Mouse (Mus musculus) hindbrain, postnatal 0 days (tissue): ENCODE data around the gene Slfn5. TPM values are rescaled to one million over a fixed set of nuclear protein-coding genes. Genes with fewer than 3 reads are reported as not detected.
"Not testable (repeated sequence)": the region's sequence is repeated elsewhere in the genome, so short reads cannot be mapped to it uniquely, and the experiment has no call there.

Source experiments
- ATAC-seq: fragments of 200-750 bp; cut with Nextera tagmentation; 2 replicates; pipeline ENCODE4 v1.8.0; 2017; ENCODE audit warnings: mild to moderate bottlenecking, moderate TSS enrichment, moderate library complexity
- DNase-seq: peaks from one replicate; pipeline ENCODE4 v3.0.0-alpha.2; 2015; ENCODE audit warnings: low spot score
- H3K27ac ChIP-seq: fragments of 300-500 bp; sonication (generic); 2 replicates; pipeline ENCODE4 v1.5.1; 2014; ENCODE audit warnings: mild to moderate bottlenecking
- H3K27me3 ChIP-seq: fragments of 300-500 bp; sonication (generic); 2 replicates; pipeline ENCODE4 v1.6.1; 2014; ENCODE audit warnings: low read length, mixed read lengths; ENCODE audit not compliant: insufficient read depth
- H3K36me3 ChIP-seq: fragments of 300-500 bp; sonication (generic); 2 replicates; pipeline ENCODE4 v1.6.1; 2014; ENCODE audit warnings: low read length, mixed read lengths; ENCODE audit not compliant: insufficient read depth
- H3K4me1 ChIP-seq: fragments of 300-500 bp; sonication (generic); 2 replicates; pipeline ENCODE4 v1.6.1; 2014; ENCODE audit warnings: antibody characterized with exemption, low read length, mixed read lengths; ENCODE audit not compliant: insufficient read depth
- H3K4me2 ChIP-seq: fragments of 300-500 bp; sonication (generic); 2 replicates; pipeline ENCODE4 v1.6.1; 2014; ENCODE audit warnings: low read depth, mild to moderate bottlenecking, low read length, moderate library complexity, mixed read lengths
- H3K4me3 ChIP-seq: fragments of 300-500 bp; sonication (generic); 2 replicates; pipeline ENCODE4 v1.5.1; 2014; ENCODE audit warnings: low read length
- H3K9ac ChIP-seq: fragments of 300-500 bp; sonication (generic); replicated peaks from 2 replicates; pipeline ENCODE4 v1.6.1; 2014; ENCODE audit warnings: mild to moderate bottlenecking, low read length, moderate library complexity, mixed read lengths
- H3K9me3 ChIP-seq: fragments of 300-500 bp; sonication (generic); 2 replicates; pipeline ENCODE4 v1.6.1; 2016; ENCODE audit warnings: low read length, mixed read lengths
- CTCF ChIP-seq: IDR thresholded peaks from 2 replicates; pipeline ENCODE4 v1.5.1; 2016; ENCODE audit warnings: antibody characterized with exemption, control low read depth, low read depth
- WGBS: fragments of 180-500 bp; shearing (Covaris S2); extraction: QIAGEN DNeasy Blood & Tissue Kit; methylation state at CpG from one replicate; pipeline ENCODE4 v1.1.7; 2014; 5-methylcytosine and 5-hydroxymethylcytosine counted together
- polyA plus RNA-seq: library from polyadenylated mRNA; unstranded; fragments of >200 nt; fragmentation: Nextera tagmentation; extraction: Ambion mirVana; gene quantifications from 2 replicates; pipeline ENCODE4 v1.2.1, GENCODE M21; 2015
- total RNA-seq: library from RNA; depleted of rRNA; stranded (reverse); fragments of >200 nt; gene quantifications from 2 replicates; pipeline ENCODE4 v1.2.3, GENCODE M21; 2014

Gene Slfn5
- total and polyA plus RNA-seq, 2 experiments from 2014 or later = 2.2 to 2.4 TPM

DNA sequence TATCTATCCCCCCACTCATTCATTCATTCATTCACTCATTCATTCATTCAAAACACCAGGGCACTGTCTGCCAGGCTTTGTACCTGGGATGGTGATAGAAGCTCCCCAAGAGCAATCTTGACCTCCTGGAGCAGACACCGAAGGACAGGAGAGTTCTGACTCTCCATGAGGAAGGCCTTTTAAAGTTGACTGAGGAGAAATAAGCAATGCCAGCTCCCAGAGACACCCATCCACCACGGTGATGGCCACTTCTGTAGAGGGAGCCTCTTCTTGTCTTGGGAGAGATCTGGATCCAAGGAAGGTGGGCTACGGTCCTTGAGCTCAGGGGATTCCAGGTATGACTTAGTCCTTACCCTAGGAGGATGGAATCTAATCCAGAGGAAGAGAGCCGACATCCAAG is 40.9 kb upstream of the Slfn5 start, which contains the start of gene Unc45b:
Gene Unc45b (plus strand): TSS at position 301 of the 400 bp plus-strand sequence.
- DNase-seq (no peak), ATAC-seq (no peak)
- no peak within 1 kb of the TSS for H3K27ac ChIP-seq
- H3K36me3 ChIP-seq = peaks cover 6% of the 10 kb centered on the region; the same call in 1 of the 2 replicates
- no peaks in the 10 kb centered on the region for H3K9me3 ChIP-seq
- no peak within 1 kb of the TSS for H3K4me3 ChIP-seq
- H3K27me3 ChIP-seq = no peaks in the 10 kb centered on the region
- TF ChIP-seq CTCF = no peak
- 90% methylated on average over 4 of the region's 4 CpGs for WGBS
- no peak within 1 kb of the TSS for H3K9ac ChIP-seq
- H3K4me1 ChIP-seq = peaks cover 9% of the 10 kb centered on the region
- no peak within 1 kb of the TSS for H3K4me2 ChIP-seq

DNA sequence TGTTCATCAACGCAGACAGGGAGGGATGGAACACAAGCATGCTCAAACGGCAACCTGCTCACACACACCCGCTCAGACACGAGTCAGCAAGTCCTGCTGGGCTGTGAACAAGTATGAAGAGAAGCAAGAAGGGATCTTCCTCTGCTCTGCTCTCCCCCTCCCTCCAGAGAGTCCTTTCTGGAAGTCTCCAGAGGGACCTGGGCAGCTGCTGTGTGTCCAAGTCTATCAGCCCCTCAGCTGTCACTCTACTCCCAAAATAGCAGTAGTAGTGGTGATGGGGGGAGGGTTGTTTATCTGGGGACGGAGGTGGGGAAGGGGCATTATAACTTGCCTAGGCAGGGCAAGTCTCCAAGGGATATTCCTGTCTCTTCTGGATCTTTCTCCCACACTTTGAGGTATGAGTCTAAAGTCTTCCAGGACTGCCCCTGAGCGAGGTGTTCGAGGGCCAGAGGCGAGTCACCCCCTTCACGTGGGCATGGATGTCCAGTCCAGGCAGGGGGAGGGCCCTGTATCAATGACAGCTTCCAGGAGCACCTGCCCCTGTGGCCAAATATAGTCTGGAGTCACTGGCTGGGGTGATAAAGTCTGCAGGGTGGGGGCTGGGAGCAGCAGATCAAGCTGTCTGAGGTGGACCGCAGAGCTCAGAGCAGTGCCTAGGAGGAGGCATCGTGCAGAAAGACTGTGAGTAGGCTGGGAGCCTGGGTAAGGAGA is 40.3 kb upstream of the Slfn5 start:
- no peak overlapping the region for H3K9ac ChIP-seq
- WGBS = 84% methylated on average over 11 of the region's 11 CpGs
- ATAC-seq (no peak), DNase-seq (no peak)
- H3K27me3 ChIP-seq = no peaks in the 10 kb centered on the region
- no peak overlapping the region for H3K27ac ChIP-seq
- H3K36me3 ChIP-seq = peaks cover under 1% of the 10 kb centered on the region; the same call in 1 of the 2 replicates
- H3K9me3 ChIP-seq = no peaks in the 10 kb centered on the region
- H3K4me2 ChIP-seq = no peak overlapping the region
- TF ChIP-seq CTCF = no peak
- no peak overlapping the region for H3K4me3 ChIP-seq
- peaks cover 9% of the 10 kb centered on the region for H3K4me1 ChIP-seq

DNA sequence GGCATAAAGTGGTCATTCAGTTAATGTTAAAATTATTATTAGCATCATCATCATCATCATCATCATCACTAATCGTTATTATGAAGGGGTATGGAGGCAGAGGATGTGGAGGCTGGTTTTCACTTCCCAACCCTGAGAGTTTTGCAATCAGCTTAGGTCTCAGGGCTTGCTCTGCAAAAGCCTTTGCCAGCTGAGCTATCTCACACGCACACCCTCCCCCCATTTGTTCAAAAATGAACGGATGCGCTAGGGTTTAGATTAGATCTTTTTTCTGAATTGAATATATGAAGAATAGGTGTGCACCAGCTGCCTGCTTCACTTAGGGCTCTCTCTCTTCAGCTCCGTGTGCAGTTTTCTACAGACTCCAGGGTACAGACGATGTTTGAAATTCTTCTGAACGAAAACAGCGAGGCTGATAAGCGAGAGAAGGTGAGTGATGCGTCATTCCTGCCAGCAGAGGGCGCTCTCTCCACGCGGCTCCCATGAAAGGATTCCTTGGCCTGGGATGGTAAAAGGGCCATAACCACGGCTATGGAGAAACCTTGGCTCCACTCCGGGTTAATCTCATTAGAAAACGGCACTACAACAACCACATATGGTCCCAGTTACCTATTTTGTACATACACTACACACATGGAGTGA is 36.3 kb upstream of the Slfn5 start:
- Histone ChIP-seq H3K36me3 (no peaks in the 10 kb centered on the region), H3K27me3 (no peaks in the 10 kb centered on the region), H3K27ac (no peak overlapping the region), H3K9ac (no peak overlapping the region), H3K4me1 (no peaks in the 10 kb centered on the region), H3K4me3 (0 out of 2 replicates have a peak overlapping the region, but pooled peaks have one; percentile 11), H3K4me2 (peak overlapping the region; percentile 50), H3K9me3 (no peaks in the 10 kb centered on the region)
- DNase-seq = peak; percentile 89
- TF ChIP-seq CTCF = peak; percentile 100
- ATAC-seq = peak; percentile 70; the same call in 1 of the 2 replicates
- WGBS = 9% methylated on average over 16 of the region's 16 CpGs

DNA sequence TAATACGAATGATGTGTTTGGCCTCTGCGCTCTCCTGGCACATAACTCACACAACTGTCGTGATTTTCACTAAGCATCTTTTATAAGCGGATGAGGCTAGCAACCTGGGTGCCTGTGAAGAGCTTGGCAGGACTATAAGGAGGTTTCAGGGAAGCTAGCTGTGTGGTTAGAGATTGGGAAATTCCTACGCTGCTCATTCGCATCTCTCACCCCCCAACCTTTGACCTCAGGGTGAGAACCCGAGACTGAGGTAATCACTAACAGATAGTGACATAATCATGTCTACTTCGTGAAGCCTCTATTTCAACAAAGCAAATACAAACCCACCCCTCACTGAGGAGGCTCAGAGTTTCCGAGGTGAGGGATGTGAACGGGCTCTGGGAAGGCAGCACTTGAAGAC is 30.4 kb upstream of the Slfn5 start:
- no peak overlapping the region for H3K4me3 ChIP-seq
- H3K36me3 ChIP-seq = no peaks in the 10 kb centered on the region
- no peak for DNase-seq
- no peaks in the 10 kb centered on the region for H3K9me3 ChIP-seq
- no peak overlapping the region for H3K4me2 ChIP-seq
- no peaks in the 10 kb centered on the region for H3K27me3 ChIP-seq
- no peak for TF ChIP-seq CTCF
- no peaks in the 10 kb centered on the region for H3K4me1 ChIP-seq
- no peak for ATAC-seq
- 68% methylated on average over 10 of the region's 10 CpGs for WGBS
- H3K9ac ChIP-seq = no peak overlapping the region
- H3K27ac ChIP-seq = no peak overlapping the region

DNA sequence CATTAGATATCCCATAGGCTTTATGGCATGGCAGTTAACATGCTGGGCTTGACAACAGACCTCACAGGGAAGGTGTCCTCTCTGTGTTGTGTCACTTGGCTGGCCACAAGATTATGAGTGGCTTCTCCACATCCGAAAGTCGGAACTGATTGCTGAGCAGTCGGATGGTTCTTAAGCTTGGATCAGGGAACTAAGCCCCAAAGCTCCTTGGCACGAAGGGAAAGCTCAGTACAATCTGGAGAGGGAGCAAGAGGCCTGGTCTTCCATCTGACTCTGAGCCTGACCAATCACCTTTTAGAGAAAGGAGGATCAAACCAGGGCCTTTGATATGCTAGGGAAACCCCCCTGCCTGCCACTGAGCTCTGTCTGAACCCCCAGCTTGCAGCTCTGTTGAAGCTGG is 29.5 kb upstream of the Slfn5 start:
- ATAC-seq (no peak), DNase-seq (no peak)
- TF ChIP-seq CTCF = no peak
- no peak overlapping the region for H3K27ac ChIP-seq
- H3K36me3 ChIP-seq = no peaks in the 10 kb centered on the region
- no peaks in the 10 kb centered on the region for H3K9me3 ChIP-seq
- no peak overlapping the region for H3K4me3 ChIP-seq
- WGBS = 75% methylated on average over 4 of the region's 4 CpGs
- no peak overlapping the region for H3K9ac ChIP-seq
- no peak overlapping the region for H3K4me2 ChIP-seq
- no peaks in the 10 kb centered on the region for H3K4me1 ChIP-seq
- H3K27me3 ChIP-seq = no peaks in the 10 kb centered on the region

DNA sequence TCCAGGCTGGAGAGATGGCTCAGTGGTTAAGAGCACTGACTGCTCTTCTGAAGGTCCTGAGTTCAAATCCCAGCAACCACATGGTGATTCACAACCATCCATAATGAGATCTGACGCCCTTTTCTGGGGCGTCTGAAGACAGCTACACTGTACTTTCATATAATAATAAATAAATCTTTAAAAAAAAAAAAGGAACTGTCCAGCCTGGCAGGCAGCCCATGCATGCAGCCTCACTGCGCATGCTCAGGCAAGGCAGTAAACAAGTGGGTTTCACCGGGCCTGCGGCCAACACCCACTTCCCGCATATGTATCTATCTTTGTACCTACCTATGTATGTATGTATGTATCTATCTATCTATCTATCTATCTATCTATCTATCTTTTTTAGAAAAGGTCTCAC is 27.2 kb upstream of the Slfn5 start:
- 79% methylated on average over 6 of the region's 6 CpGs for WGBS
- ATAC-seq = not testable (repeated sequence)

More for the DNA sequence above, 27.2 kb upstream of the Slfn5 start:
- not testable (repeated sequence) for H3K4me3 ChIP-seq, H3K9ac ChIP-seq, H3K4me2 ChIP-seq, H3K4me1 ChIP-seq, H3K27ac ChIP-seq, H3K27me3 ChIP-seq, H3K9me3 ChIP-seq, DNase-seq, H3K36me3 ChIP-seq
